Mouse (Mus musculus) heart, adult 2 months (tissue): Measurements from ENCODE around the gene Kcnn3.

Source experiments
- CTCF ChIP-seq: fragments of 200-600 bp; IDR thresholded peaks from 2 replicates; pipeline ENCODE4 v1.8.1; 2022; ENCODE audit warnings: antibody characterized with exemption, mild to moderate bottlenecking, moderate library complexity
- EP300 ChIP-seq: fragments of 200-500 bp; IDR thresholded peaks from 2 replicates; pipeline ENCODE4 v1.6.1; 2011; ENCODE audit warnings: low read depth, low read length, control low read depth; ENCODE audit not compliant: insufficient read depth
- POLR2A ChIP-seq: fragments of 200-500 bp; IDR thresholded peaks from 2 replicates; pipeline ENCODE4 v1.6.1; 2011; ENCODE audit warnings: mild to moderate bottlenecking, low read depth, low read length, control low read depth; ENCODE audit not compliant: insufficient read depth

DNA sequence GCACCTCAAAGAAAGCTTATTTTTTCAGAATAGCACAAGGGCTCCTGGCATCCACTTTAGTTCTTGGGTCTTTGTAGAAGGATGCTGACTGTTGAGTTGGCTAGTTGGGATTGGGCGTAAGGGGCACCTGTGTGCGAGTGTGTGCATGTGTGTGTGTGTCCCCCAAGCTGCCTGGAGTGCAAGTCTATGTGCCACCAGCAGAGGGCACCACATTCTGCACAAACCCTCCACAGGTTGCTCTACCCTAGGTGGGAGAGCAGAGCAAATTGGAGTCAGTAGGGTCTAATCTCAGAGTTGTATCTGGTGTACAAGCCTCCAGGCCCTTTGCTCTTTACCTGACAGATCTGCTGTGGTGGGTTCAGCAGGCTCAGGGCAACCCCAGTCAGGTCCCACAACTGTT, 7.7 kb upstream of the Kcnn3 start:
- TF ChIP-seq CTCF (peak; percentile 72), POLR2A (no peak), EP300 (no peak)
